Mouse (Mus musculus) hindbrain, embryonic 15.5 days (tissue): ENCODE results near the gene Olfr821. TPM values are rescaled to one million over a fixed set of nuclear protein-coding genes. Genes with fewer than 3 reads are reported as not detected.
"Not testable (repeated sequence)": the region's sequence is repeated elsewhere in the genome, so short reads cannot be mapped to it uniquely, and the experiment has no call there.

Source experiments
- ATAC-seq: fragments of 200-750 bp; cut with Nextera tagmentation; 2 replicates; pipeline ENCODE4 v1.8.0; 2017; ENCODE audit warnings: low read depth, moderate number of reproducible peaks, moderate TSS enrichment; ENCODE audit not compliant: low FRiP score
- H3K27ac ChIP-seq: fragments of 300-500 bp; sonication (generic); replicated peaks from 2 replicates; pipeline ENCODE4 v1.5.1; 2015; ENCODE audit warnings: mild to moderate bottlenecking, inconsistent platforms
- H3K27me3 ChIP-seq: fragments of 300-500 bp; sonication (generic); 2 replicates; pipeline ENCODE4 v1.6.1; 2015; ENCODE audit warnings: control low read depth, inconsistent platforms
- H3K36me3 ChIP-seq: fragments of 300-500 bp; sonication (generic); 2 replicates; pipeline ENCODE4 v1.6.1; 2015; ENCODE audit warnings: control low read depth, inconsistent platforms
- H3K4me1 ChIP-seq: fragments of 300-500 bp; sonication (generic); replicated peaks from 2 replicates; pipeline ENCODE4 v1.6.1; 2015; ENCODE audit warnings: control low read depth, inconsistent platforms
- H3K4me2 ChIP-seq: fragments of 300-500 bp; sonication (generic); 2 replicates; pipeline ENCODE4 v1.6.1; 2015; ENCODE audit warnings: moderate library complexity, mild to moderate bottlenecking, inconsistent platforms
- H3K4me3 ChIP-seq: fragments of 300-500 bp; sonication (generic); 2 replicates; pipeline ENCODE4 v1.5.1; 2015; ENCODE audit warnings: mild to moderate bottlenecking, inconsistent platforms
- H3K9ac ChIP-seq: fragments of 300-500 bp; sonication (generic); 2 replicates; pipeline ENCODE4 v1.6.1; 2015; ENCODE audit warnings: inconsistent platforms
- H3K9me3 ChIP-seq: fragments of 300-500 bp; sonication (generic); 2 replicates; pipeline ENCODE4 v1.6.1; 2016; ENCODE audit warnings: control low read depth, inconsistent platforms
- WGBS: fragments of 180-500 bp; shearing (Covaris S2); methylation state at CpG from one replicate; pipeline ENCODE4 v1.1.7; 2015; 5-methylcytosine and 5-hydroxymethylcytosine counted together
- polyA plus RNA-seq: library from polyadenylated mRNA; unstranded; fragments of >200 nt; fragmentation: Nextera tagmentation; extraction: Ambion mirVana; gene quantifications from 2 replicates; pipeline ENCODE4 v1.2.1, GENCODE M21; 2015

Olfr821 gene
- not detected in 2 replicates for polyA plus RNA-seq

- H3K4me1 ChIP-seq, result no peaks in the 10 kb centered on the region
- no peak within 1 kb of the TSS for H3K27ac ChIP-seq
- H3K4me3 ChIP-seq, result no peak within 1 kb of the TSS
- H3K9ac ChIP-seq, result no peak within 1 kb of the TSS
- no peaks in the 10 kb centered on the region for H3K27me3 ChIP-seq
- no peak within 1 kb of the TSS for H3K4me2 ChIP-seq
- no peak for ATAC-seq
- no peaks in the 10 kb centered on the region for H3K9me3 ChIP-seq
- H3K36me3 ChIP-seq, result no peaks in the 10 kb centered on the region
Measured at GRCm38 (mm10) chr10:130030048-130030447, at the start of gene Olfr821. Olfr821 (plus strand) TSS chr10:130030348.

GRCm38 (mm10) chr10:129981867-129982266, 48.3 kb upstream of the Olfr821 start:
- H3K4me3 ChIP-seq, H3K4me1 ChIP-seq, H3K27me3 ChIP-seq, ATAC-seq, H3K4me2 ChIP-seq, H3K9me3 ChIP-seq, H3K9ac ChIP-seq, H3K36me3 ChIP-seq, H3K27ac ChIP-seq: not testable (repeated sequence)
- no CpG with 5 or more reads among the region's 3 CpGs for WGBS

GRCm38 (mm10) chr10:129984962-129985361, 45.2 kb upstream of the Olfr821 start, which contains the start of gene Gm10310:
Gm10310 (minus strand) TSS chr10:129985062.
- not testable (repeated sequence) for H3K9ac ChIP-seq, H3K4me2 ChIP-seq, ATAC-seq, H3K27me3 ChIP-seq, H3K9me3 ChIP-seq, H3K4me1 ChIP-seq, H3K27ac ChIP-seq, H3K36me3 ChIP-seq, H3K4me3 ChIP-seq
- no CpG with 5 or more reads among the region's 1 CpGs for WGBS

GRCm38 (mm10) chr10:130004104-130004503, 26.0 kb upstream of the Olfr821 start:
- H3K27ac ChIP-seq, H3K4me3 ChIP-seq, H3K27me3 ChIP-seq, ATAC-seq, H3K4me1 ChIP-seq, H3K9me3 ChIP-seq, H3K36me3 ChIP-seq, H3K9ac ChIP-seq, H3K4me2 ChIP-seq: not testable (repeated sequence)
- 86% methylated on average over 4 of the region's 4 CpGs for WGBS

GRCm38 (mm10) chr10:130005366-130005765, 24.8 kb upstream of the Olfr821 start:
- not testable (repeated sequence) for H3K27ac ChIP-seq, ATAC-seq

GRCm38 (mm10) chr10:130012321-130012720, 17.8 kb upstream of the Olfr821 start, which contains the start of gene Olfr820:
Olfr820 (plus strand) TSS chr10:130012621.
- Histone ChIP-seq H3K4me2 (no peak within 1 kb of the TSS), H3K4me3 (no peak within 1 kb of the TSS), H3K27me3 (no peaks in the 10 kb centered on the region), H3K9me3 (no peaks in the 10 kb centered on the region), H3K36me3 (no peaks in the 10 kb centered on the region), H3K9ac (no peak within 1 kb of the TSS), H3K4me1 (no peaks in the 10 kb centered on the region), H3K27ac (no peak within 1 kb of the TSS)
- ATAC-seq, result no peak

More at GRCm38 (mm10) chr10:130005366-130005765, 24.8 kb upstream of the Olfr821 start:
- not testable (repeated sequence) for H3K27me3 ChIP-seq, H3K36me3 ChIP-seq, H3K4me2 ChIP-seq, H3K9me3 ChIP-seq, H3K9ac ChIP-seq, H3K4me3 ChIP-seq, H3K4me1 ChIP-seq
- WGBS, result 90% methylated on average over 4 of the region's 4 CpGs

- H3K9me3 ChIP-seq, result no peaks in the 10 kb centered on the region
- 68% methylated on average over 6 of the region's 6 CpGs for WGBS
- no peaks in the 10 kb centered on the region for H3K36me3 ChIP-seq
- H3K4me1 ChIP-seq, result no peaks in the 10 kb centered on the region
- no peak overlapping the region for H3K4me2 ChIP-seq
- H3K4me3 ChIP-seq, result no peak overlapping the region
- H3K9ac ChIP-seq, result no peak overlapping the region
- H3K27ac ChIP-seq, result no peak overlapping the region
- no peaks in the 10 kb centered on the region for H3K27me3 ChIP-seq
- no peak for ATAC-seq
Measured at GRCm38 (mm10) chr10:130037096-130037495, 6.9 kb downstream of the Olfr821 start.

- H3K4me3 ChIP-seq, result no peak within 1 kb of the TSS
- H3K27me3 ChIP-seq, result no peaks in the 10 kb centered on the region
- H3K4me2 ChIP-seq, result no peak within 1 kb of the TSS
- no peaks in the 10 kb centered on the region for H3K9me3 ChIP-seq
- no peaks in the 10 kb centered on the region for H3K4me1 ChIP-seq
- no peak for ATAC-seq
- no peaks in the 10 kb centered on the region for H3K36me3 ChIP-seq
- no peak within 1 kb of the TSS for H3K9ac ChIP-seq
- H3K27ac ChIP-seq, result no peak within 1 kb of the TSS
Measured at GRCm38 (mm10) chr10:130070910-130071309, 40.8 kb downstream of the Olfr821 start, which contains the start of gene Olfr822. Olfr822 (plus strand) TSS chr10:130071210.

Other genes starting within 250 kb of the Olfr821 start
- gene Olfr810, start 235.4 kb upstream of the Olfr821 start, polyA plus RNA-seq, result not detected in 2 replicates
- not detected in 2 replicates for gene Olfr811, start 226.0 kb upstream of the Olfr821 start, polyA plus RNA-seq
- not detected in 2 replicates for gene Olfr812, start 184.3 kb upstream of the Olfr821 start, polyA plus RNA-seq
- gene Olfr813, start 175.0 kb upstream of the Olfr821 start, polyA plus RNA-seq, result not detected in 2 replicates
- not detected in 2 replicates for gene Olfr814, start 150.5 kb upstream of the Olfr821 start, polyA plus RNA-seq
- not detected in 2 replicates for gene Olfr815, start 124.5 kb upstream of the Olfr821 start, polyA plus RNA-seq
- gene Olfr816, start 114.8 kb upstream of the Olfr821 start, polyA plus RNA-seq, result not detected in 2 replicates
- not detected in 2 replicates for gene Olfr818, start 81.2 kb upstream of the Olfr821 start, polyA plus RNA-seq
- not detected in 2 replicates for gene Olfr819, start 63.1 kb upstream of the Olfr821 start, polyA plus RNA-seq
- not detected in 2 replicates for gene Olfr247, start 54.2 kb upstream of the Olfr821 start, polyA plus RNA-seq
- gene Gm10310, start 45.3 kb upstream of the Olfr821 start, polyA plus RNA-seq, result not detected in 2 replicates
- gene Olfr820, start 17.7 kb upstream of the Olfr821 start, polyA plus RNA-seq, result not detected in 2 replicates
- gene Olfr822, start 40.9 kb downstream of the Olfr821 start, polyA plus RNA-seq, result not detected in 2 replicates
- not detected in 2 replicates for gene Olfr823, start 85.0 kb downstream of the Olfr821 start, polyA plus RNA-seq
- not detected in 2 replicates for gene Olfr824, start 99.7 kb downstream of the Olfr821 start, polyA plus RNA-seq
- not detected in 2 replicates for gene Olfr825, start 136.4 kb downstream of the Olfr821 start, polyA plus RNA-seq
- gene Olfr826, start 153.8 kb downstream of the Olfr821 start, polyA plus RNA-seq, result not detected in 2 replicates
- not detected in 2 replicates for gene Olfr827, start 184.1 kb downstream of the Olfr821 start, polyA plus RNA-seq
- gene Neurod4, start 249.9 kb downstream of the Olfr821 start, polyA plus RNA-seq, result 1.3 and 8.0 TPM in 2 replicates